Mouse (Mus musculus) yolk sac, embryonic 10.5 days (tissue): ENCODE data around the gene Parp12.
A peak's percentile ranks its signal among the peaks of the same experiment; 100 is the strongest.

ENCODE experiments used
- DNase-seq: peaks from one replicate; pipeline ENCODE4 v3.0.0-alpha.2; 2017; ENCODE audit warnings: low spot score

Gene Parp12

DNA sequence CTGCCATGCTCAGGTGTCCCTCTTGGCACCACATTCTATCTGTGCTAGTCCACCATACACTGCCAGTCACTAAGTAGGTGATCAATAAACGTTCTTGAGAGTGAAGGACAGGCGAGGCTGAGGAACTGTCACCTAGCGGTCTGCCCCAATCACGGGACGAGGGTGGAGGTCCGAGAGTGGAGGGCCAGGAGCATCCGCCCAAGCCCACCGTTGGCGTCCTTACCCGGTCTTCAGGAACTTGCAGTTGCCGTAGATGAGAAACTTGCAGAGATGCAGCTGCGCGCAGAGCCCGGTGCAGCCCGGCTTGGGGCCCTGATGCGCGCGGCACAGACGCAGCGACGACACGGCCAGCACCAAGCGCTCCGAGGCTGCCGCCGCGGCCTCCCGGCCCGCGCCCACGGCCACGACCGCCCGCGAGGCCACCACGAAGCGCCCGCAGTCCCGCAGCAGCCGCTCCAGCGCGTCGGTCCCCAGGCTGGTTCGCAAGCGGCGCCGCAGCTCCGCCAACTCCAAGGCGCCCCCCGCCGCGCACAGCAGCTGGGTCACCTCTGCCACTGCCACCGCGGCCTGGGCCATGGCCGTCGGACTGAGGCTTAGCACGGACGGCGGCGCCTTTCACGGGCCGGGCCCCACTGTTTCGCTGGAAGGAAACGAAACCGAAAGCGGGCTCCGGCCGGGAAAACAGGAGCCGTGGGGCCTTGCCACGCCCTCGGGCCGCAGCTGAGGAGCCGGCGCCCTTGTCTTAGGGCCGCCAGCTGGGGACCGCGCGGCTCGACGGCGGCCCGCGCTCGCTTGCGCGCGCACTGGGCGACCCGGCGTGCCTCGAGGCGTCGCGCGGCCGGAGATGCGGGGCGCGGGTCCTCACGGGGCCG lies at the start of gene Parp12:
Gene Parp12 (minus strand): TSS at position 766 of the 872 bp plus-strand sequence.
- DNase-seq = peak; percentile 61

- no peak for DNase-seq
Observed at GRCm38 (mm10) chr6:39164891-39165290, 46.7 kb upstream of the Parp12 start.

DNA sequence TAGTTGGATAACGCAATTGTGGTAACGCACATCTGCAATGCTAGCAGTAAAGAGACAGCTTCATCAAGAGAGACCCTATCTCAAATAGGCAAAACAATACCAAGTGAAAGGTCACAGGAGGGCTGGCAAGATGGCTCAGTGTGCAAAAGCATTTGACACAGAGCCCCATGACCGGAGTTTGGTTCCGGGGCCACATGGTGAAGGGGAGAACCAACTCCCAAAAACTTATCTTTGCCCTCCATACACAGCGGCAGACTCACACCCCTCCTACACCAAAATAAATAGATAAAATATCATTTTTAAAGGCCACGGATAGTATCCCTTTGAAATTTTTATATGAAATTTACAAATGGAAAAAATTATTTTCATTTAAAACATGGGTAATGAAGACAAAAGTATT lies 43.8 kb upstream of the Parp12 start:
- no peak for DNase-seq

- no peak for DNase-seq
Observed at GRCm38 (mm10) chr6:39146041-39146440, 27.9 kb upstream of the Parp12 start.

- no peak for DNase-seq
Observed at GRCm38 (mm10) chr6:39132556-39132955, 14.4 kb upstream of the Parp12 start.

- no peak for DNase-seq
Observed at GRCm38 (mm10) chr6:39131480-39131879, 13.3 kb upstream of the Parp12 start.

GRCm38 (mm10) chr6:39124719-39125118 lies 6.6 kb upstream of the Parp12 start:
- DNase-seq = no peak

DNA sequence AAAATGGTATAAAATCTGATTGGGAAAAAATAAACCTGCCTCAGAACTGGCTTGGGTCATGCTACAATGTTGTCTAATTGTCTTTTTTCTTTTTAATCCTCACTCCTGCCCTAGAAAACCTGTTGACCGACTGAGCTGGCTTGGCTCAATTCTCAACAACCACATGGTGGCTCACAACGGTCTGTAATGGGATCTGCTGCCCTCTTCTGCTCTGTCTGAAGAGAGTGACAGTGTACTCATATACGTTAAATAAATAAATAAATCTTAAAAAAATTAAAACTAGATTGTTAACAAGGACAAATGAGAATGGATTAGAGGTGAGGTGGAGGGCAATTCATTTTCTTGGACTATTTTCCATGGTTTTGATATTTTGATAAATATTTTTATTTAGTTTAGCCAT lies 2.5 kb upstream of the Parp12 start:
- DNase-seq = no peak

DNA sequence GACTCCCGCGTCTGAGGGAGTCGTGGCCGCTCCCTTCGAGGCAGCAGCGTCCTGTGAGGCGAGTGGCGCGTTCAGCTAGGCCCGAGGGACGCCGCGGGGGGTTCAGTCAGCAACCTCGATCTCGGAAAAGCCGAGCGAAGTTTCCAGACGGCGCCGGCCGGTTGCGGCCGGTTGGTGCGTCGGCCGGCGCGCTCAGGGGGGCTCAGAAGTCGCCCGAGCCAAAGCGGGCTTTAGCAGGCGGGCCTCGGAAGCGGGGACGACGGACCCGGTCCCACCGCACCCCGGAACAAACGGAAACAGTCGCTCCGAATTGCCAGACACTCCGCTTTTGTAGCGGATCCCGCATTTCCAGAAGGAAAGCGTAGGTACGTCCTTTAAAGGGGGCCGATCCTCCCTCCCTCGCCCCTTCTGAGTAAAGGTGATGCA lies 320 bp upstream of the Parp12 start:
- DNase-seq = no peak

DNA sequence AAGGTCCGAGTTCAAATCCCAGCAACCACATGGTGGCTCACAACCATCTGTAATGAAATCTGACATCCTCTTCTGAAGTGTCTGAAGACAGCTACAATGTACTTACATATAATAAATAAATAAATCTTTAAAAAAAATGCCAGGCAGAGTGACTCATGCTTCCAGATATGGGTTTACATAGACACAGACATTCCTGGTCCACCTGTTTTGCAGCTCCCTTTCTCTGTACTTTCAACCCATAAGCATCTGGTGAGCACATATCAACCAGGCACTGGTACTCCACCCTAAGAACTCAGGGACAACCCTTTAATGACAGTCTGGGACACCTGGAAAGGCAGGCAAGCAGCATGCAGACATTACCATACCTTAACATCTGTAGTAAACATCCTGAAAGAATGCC lies 2.7 kb downstream of the Parp12 start:
- no peak for DNase-seq

DNA sequence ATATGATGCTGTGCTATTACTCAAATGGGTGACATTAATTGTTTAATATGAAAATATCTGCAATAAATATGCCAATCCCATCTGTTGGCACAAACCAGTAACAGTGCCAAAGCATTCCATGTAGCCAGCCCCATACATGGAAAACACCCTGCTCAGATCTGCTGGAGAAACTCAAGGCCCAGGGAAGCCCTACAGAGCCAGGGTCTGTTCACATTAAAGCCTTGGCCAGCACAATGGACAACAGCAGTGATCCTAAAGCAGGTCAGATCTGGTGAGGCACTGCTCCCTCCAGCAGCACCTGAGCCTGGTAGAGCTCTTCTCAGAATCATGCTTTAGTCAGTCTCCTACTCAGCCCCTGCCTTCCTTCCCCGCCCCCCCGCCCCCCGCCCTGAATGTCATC lies 5.0 kb downstream of the Parp12 start:
- no peak for DNase-seq

- no peak for DNase-seq
Observed at GRCm38 (mm10) chr6:39112701-39113100, 5.4 kb downstream of the Parp12 start.

GRCm38 (mm10) chr6:39106812-39107211 lies 11.3 kb downstream of the Parp12 start:
- no peak for DNase-seq

GRCm38 (mm10) chr6:39104631-39105030 lies 13.5 kb downstream of the Parp12 start:
- no peak for DNase-seq

DNA sequence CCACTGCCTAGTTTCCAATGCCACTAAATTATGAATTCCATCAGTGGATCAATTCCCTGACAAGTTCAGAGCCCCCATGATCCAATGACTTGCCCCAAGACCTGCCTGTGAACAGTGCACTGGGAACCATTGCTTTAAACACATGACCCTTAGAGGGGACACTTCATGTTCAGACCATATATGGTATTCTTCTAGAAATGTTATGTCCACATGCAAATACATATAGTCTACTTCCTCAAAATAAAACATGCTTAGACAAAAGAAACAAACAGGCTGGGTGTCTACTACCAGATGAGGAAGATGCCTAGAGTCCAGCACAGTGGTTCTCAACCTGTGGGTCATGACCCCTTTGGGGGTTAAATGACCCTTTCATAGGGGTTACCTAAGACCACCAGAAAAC lies 41.7 kb downstream of the Parp12 start:
- DNase-seq = no peak

- DNase-seq = no peak
Observed at GRCm38 (mm10) chr6:39074186-39074585, 44.0 kb downstream of the Parp12 start.

GRCm38 (mm10) chr6:39072664-39073063 lies 45.5 kb downstream of the Parp12 start:
- no peak for DNase-seq

DNA sequence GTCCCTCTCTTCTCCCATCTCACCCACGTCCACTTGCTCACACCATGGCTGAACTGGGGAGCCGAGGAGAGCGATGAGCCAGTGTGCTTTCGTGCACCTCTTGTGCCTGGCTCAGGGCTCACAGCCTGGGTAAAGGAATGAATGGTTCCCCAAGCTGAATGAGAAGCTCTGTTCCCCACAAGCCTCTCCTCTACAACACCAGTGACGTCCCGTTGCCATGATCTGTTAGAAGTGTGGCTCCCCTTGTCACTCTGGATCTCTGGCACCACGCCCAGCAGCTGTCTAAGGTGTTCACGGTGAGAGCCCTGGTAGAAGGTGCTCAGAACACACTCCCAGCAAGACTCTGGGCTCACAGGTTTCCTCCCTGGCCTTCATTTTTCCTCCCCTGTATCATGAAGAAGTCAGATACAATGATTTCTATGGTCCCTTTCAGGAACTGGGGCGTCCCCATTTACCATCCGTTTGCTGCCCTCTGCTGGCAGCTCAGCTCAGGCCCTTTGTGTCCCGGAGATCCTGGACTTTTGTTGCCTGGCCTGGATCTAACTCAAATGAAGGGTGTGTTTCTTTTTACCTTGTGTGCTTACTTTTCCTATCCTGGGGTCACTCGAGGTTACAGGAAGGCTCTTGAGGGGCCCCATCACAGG lies 51.1 kb downstream of the Parp12 start:
- DNase-seq = peak; percentile 70

GRCm38 (mm10) chr6:39063541-39063940 lies 54.6 kb downstream of the Parp12 start:
- DNase-seq = no peak

DNA sequence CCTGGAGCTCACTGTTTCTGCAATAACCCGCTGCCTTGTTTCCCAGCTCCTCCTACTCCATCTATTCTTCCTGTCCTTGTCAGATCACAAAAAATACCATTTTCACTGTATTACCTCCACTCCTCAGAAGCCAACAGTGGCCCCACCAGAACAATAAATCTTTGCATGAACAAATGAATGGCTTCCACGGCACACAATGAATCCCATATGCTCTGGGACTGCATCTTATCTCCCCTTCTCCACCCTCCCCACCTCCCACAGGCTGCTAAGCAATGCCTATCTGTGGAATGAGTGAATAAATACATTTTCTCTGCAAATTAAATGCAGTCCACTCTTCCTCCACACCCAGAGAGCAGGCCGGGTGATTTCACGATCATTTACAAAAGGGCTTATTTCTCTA lies 57.0 kb downstream of the Parp12 start:
- no peak for DNase-seq

DNA sequence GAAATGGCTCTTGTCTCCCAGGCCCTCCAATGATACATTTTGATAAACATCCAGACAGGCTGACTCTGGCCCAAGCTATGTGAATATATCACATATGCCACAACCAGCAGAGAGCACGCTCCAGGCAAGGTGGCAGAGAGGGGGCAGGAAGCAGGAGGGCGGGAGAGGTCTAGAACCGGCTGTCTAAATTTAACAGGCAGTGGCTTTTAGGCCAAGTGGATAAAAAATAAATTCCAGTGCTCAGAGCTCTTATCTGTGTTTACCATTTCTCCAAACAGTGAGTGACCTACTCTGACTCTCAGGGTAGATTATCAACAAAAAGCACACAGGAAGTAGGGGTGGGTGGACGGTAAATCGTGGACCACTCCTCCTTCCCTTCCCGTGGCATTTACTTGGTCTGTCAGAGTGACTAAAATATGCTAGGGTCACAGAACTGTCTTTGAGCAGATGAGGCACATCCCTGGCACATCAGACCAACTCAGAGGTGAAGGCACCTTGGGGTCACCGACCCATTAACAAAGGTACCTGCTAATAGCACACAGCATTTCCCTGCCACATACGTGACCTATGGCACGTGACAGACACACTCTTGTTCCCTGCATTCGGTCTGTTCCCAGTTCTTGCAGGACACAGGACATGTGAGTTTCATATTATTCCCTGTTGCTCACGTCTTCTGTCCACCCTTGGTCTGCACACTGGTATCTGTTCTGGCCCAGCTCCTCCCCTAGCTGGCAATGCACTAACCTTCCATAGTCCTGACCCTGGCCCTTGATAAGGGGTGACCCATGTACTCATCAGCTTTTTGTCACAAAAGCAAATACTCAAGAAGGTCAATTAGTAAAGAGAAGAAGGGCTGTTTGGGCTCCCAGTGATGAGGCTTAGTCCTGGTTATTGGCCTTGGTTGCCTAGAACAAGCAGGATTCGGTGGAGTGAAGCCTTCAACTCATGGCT lies 58.3 kb downstream of the Parp12 start:
- DNase-seq = peak; percentile 86

DNA sequence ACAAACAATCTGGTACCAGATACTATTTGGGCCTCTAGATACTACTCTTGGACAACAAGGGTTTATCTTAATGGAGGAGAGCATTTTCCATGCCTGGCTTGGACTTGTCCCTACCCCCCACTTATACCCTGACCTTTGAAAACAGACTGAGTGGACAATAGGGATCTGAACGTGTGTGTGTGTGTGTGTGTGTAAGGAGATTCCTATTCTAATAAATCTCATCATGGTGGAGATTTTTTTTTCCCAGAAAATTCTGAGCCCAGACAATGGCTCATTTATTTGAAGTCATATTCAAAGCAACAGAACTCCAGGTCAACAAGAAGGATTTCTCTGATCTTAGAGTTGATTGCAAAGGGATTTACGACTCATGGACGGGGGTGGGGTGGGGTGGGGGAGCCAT lies 59.2 kb downstream of the Parp12 start:
- no peak for DNase-seq
